Mouse (Mus musculus): Measurements from ENCODE around the gene Llph. TPM values are rescaled to one million over a fixed set of nuclear protein-coding genes. Genes with fewer than 3 reads are reported as not detected.
A peak's percentile ranks its signal among the peaks of the same experiment; 100 is the strongest.
"Not testable (repeated sequence)": the region's sequence is repeated elsewhere in the genome, so short reads cannot be mapped to it uniquely, and the experiment has no call there.

Gene Llph
- polyA plus RNA-seq, 1 experiment, result 4.0 TPM

DNA sequence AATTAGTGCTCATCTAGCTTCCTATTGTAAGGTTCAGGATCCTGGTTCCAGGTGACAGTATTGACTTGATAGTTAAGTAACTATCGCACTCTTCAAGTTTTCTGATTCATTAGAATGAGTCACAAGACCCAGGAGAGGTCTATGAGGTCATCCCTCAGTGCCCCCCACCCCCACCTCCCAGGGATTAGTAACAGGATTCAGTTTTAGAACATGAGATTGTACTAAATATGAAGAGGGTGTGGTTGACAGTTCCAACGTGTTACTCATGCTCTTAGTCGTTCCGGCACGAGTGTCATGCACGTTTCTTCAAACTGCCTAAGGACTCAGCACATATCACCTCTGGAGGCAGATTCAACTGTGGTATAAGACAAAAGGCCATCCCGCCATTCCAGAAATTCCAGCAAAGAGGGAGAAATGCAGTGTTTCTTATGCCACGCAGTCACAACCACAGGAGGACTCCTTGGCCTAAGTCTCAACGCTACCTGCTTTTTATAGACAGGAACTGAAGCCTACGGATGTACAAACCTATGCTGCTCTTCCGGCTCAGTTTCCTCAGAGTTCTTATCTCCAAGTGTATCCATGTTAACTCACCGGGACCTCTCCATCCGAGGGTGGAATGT is 22.2 kb upstream of the Llph start:
- H3K36me3 ChIP-seq (ENCODE audit: control insufficient read depth, insufficient read depth, low read length), result no peaks in the 10 kb centered on the region
- no peak overlapping the region for H3K4me3 ChIP-seq (ENCODE audit: control insufficient read depth, low read depth, low read length)
- TF ChIP-seq CTCF (IDR thresholded peaks at IDR 0.05; ENCODE audit: control insufficient read depth, insufficient read depth, insufficient replicate concordance, low read depth, low read length), result no peak
- no peak for TF ChIP-seq POLR2A (IDR thresholded peaks at IDR 0.05; ENCODE audit: control insufficient read depth, low read depth, low read length)
- H3K27me3 ChIP-seq (ENCODE audit: control insufficient read depth, insufficient read depth, low read length), result no peaks in the 10 kb centered on the region; the same call in 1 of the 2 replicates
- peaks cover 6% of the 10 kb centered on the region for H3K4me1 ChIP-seq (ENCODE audit: control insufficient read depth, insufficient read depth, low read length)
- no peak overlapping the region for H3K27ac ChIP-seq (ENCODE audit: control insufficient read depth, insufficient read depth, low read depth, low read length)

DNA sequence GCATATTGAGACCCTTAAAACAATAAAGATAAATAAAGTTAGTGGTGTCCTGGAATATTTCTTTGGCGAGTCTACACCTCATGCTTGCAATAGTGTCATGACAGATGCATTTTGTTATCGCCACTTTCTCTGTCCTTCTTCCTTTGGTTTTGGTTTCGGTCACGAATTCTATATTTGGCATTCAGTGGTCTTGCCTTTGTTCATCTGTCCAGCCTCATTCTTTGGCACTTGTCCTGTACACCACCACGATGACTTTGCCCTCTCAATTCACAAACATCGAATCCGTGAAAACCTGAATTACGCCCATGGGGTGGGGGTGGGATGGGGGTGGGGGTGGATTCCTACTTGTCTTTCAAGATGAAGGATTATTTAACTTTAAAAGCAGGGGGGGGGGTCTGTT is 18.9 kb upstream of the Llph start:
- Histone ChIP-seq H3K27me3 (ENCODE audit: control insufficient read depth, insufficient read depth, low read length) (no peaks in the 10 kb centered on the region), H3K4me1 (ENCODE audit: control insufficient read depth, insufficient read depth, low read length) (no peaks in the 10 kb centered on the region; the same call in 1 of the 2 replicates), H3K4me3 (ENCODE audit: control insufficient read depth, low read depth, low read length) (no peak overlapping the region), H3K27ac (ENCODE audit: control insufficient read depth, insufficient read depth, low read depth, low read length) (no peak overlapping the region), H3K36me3 (ENCODE audit: control insufficient read depth, insufficient read depth, low read length) (no peaks in the 10 kb centered on the region)
- no peak for TF ChIP-seq CTCF (IDR thresholded peaks at IDR 0.05; ENCODE audit: control insufficient read depth, insufficient read depth, insufficient replicate concordance, low read depth, low read length)

DNA sequence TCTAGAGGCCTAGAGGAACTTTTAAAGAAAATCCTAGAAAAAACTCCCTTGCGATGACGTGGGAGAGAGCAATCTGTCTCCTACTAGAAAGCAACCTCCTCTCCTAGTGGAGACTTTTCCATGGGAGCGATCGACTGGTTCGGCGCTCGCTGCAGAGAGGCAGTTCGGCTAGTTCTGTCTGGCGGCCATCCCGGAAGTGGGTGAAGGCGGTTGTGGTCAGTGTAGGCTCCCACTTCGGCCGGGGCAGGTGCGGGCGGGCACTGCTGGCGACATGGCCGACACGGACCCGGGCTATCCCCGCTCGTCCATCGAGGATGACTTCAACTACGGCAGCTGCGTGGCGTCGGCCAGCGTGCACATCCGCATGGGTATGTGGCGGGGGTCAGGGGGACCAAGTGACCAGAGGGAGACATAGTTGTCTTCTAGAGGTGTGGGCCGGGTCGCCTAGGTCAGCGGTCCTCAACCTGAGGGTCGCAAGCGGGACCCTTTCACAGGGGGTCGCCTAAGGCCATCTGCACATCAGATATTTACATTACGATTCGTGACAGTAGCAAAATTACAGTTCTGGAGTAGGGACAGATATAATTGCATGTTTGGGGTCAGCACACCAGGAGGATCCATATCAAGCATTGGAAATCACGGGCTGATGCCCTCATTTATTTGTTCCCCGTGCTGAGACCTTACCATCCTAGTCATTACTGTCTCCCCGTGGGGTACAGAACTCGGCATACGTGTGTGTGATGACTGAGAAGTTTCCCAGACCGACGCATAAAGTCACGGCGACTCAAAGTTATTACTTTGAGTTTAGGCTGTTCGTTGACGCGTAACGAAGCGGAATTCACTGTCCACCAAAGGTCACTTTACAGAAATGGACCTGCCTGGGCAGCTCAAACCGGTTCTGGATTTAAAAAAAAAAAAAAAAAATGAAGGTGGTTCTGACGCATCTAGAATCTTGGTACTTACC is 18.0 kb upstream of the Llph start:
- Histone ChIP-seq H3K4me3 (ENCODE audit: control insufficient read depth, low read depth, low read length) (peak overlapping the region; percentile 98), H3K36me3 (ENCODE audit: control insufficient read depth, insufficient read depth, low read length) (no peaks in the 10 kb centered on the region), H3K27me3 (ENCODE audit: control insufficient read depth, insufficient read depth, low read length) (no peaks in the 10 kb centered on the region), H3K27ac (ENCODE audit: control insufficient read depth, insufficient read depth, low read depth, low read length) (peak overlapping the region; percentile 84), H3K4me1 (ENCODE audit: control insufficient read depth, insufficient read depth, low read length) (no peaks in the 10 kb centered on the region; the same call in 1 of the 2 replicates)
- TF ChIP-seq POLR2A (IDR thresholded peaks at IDR 0.05; ENCODE audit: control insufficient read depth, low read depth, low read length), result peak; percentile 76
- TF ChIP-seq CTCF (IDR thresholded peaks at IDR 0.05; ENCODE audit: control insufficient read depth, insufficient read depth, insufficient replicate concordance, low read depth, low read length), result no peak

DNA sequence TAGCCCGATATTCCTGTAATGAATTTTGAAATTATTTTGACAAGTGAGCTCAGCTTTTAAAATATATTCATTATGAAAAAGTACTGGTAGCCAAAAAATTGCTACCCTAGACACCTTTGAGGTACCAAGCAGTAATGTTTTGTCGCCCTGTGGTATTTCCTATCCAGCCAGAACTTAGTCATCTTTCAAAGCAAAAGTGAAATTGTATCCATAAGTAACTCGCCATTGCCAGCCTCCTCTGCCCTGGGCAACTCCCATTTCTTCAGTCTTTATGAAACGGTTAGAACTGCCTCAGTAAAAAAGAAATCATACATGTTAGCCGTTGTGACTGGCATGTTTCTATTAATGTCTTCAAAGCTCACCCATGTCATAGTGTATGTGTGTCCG is 17.3 kb upstream of the Llph start:
- H3K4me1 ChIP-seq (ENCODE audit: control insufficient read depth, insufficient read depth, low read length), result no peaks in the 10 kb centered on the region; the same call in 1 of the 2 replicates
- H3K4me3 ChIP-seq (ENCODE audit: control insufficient read depth, low read depth, low read length), result no peak overlapping the region; the same call in 1 of the 2 replicates
- no peaks in the 10 kb centered on the region for H3K36me3 ChIP-seq (ENCODE audit: control insufficient read depth, insufficient read depth, low read length)
- TF ChIP-seq CTCF (IDR thresholded peaks at IDR 0.05; ENCODE audit: control insufficient read depth, insufficient read depth, insufficient replicate concordance, low read depth, low read length) (no peak), POLR2A (IDR thresholded peaks at IDR 0.05; ENCODE audit: control insufficient read depth, low read depth, low read length) (no peak)
- no peak overlapping the region for H3K27ac ChIP-seq (ENCODE audit: control insufficient read depth, insufficient read depth, low read depth, low read length)
- no peaks in the 10 kb centered on the region for H3K27me3 ChIP-seq (ENCODE audit: control insufficient read depth, insufficient read depth, low read length)

DNA sequence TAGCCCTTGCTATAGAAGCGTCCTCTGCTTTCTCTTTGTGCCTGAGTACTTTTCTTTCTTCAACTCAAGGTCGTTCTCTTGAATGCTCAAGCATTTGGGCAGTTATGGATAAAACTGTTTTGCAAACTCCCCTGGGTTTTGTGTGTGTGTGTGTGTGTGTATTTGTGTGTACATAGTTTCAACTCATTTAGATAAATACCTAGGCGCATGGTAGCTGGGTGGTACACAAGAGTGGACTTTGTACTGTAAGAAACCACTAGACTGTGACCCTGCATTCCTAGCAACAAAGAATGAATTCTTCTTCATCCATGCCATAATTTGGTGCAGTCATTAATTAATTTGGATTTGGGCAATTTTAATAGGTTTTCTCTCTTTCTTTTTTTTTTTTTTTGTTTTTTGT is 16.8 kb upstream of the Llph start:
- no peaks in the 10 kb centered on the region for H3K27me3 ChIP-seq (ENCODE audit: control insufficient read depth, insufficient read depth, low read length)
- H3K36me3 ChIP-seq (ENCODE audit: control insufficient read depth, insufficient read depth, low read length), result no peaks in the 10 kb centered on the region
- no peak for TF ChIP-seq CTCF (IDR thresholded peaks at IDR 0.05; ENCODE audit: control insufficient read depth, insufficient read depth, insufficient replicate concordance, low read depth, low read length)
- TF ChIP-seq POLR2A (IDR thresholded peaks at IDR 0.05; ENCODE audit: control insufficient read depth, low read depth, low read length), result no peak
- peak overlapping the region; percentile 8; the same call in 1 of the 2 replicates for H3K4me3 ChIP-seq (ENCODE audit: control insufficient read depth, low read depth, low read length)
- no peak overlapping the region for H3K27ac ChIP-seq (ENCODE audit: control insufficient read depth, insufficient read depth, low read depth, low read length)
- no peaks in the 10 kb centered on the region; the same call in 1 of the 2 replicates for H3K4me1 ChIP-seq (ENCODE audit: control insufficient read depth, insufficient read depth, low read length)

DNA sequence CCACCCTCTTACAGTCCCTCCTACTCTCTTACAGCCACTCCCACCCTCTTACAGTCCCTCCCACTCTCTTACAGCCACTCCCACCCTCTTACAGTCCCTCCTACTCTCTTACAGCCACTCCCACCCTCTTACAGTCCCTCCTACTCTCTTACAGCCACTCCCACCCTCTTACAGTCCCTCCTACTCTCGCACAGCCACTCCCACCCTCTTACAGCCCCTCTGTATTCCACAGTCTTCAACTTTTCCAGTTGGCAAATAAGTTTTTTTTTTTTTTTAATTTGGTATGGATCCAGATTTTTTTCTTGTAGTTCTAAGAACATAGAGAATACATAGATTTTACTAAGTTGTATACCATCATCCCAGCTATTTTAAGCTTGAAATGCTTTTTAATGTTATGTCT is 9.8 kb upstream of the Llph start:
- H3K4me3 ChIP-seq (ENCODE audit: control insufficient read depth, low read depth, low read length); H3K36me3 ChIP-seq (ENCODE audit: control insufficient read depth, insufficient read depth, low read length); H3K27ac ChIP-seq (ENCODE audit: control insufficient read depth, insufficient read depth, low read depth, low read length); H3K27me3 ChIP-seq (ENCODE audit: control insufficient read depth, insufficient read depth, low read length); H3K4me1 ChIP-seq (ENCODE audit: control insufficient read depth, insufficient read depth, low read length): not testable (repeated sequence)

DNA sequence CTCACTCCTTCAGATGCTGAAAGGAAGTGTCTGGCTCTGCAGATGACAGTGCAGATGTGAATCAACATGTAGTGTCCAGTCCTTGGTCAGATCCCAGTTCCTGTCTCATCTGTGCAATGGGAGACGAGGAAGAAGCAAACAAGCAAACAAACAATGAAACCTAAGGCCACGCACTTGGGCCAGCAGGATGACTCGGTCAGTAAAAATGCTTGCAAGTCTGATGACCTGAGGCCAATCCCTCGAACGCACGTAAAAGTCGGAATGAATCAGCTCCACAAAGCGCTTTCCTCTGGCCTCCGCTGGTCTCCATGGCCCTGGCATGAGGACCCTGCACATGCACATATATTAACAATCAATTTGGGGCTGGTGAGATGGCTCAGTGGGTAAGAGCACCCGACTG is 7.9 kb upstream of the Llph start:
- Histone ChIP-seq H3K4me1 (ENCODE audit: control insufficient read depth, insufficient read depth, low read length) (no peaks in the 10 kb centered on the region), H3K27ac (ENCODE audit: control insufficient read depth, insufficient read depth, low read depth, low read length) (no peak overlapping the region), H3K36me3 (ENCODE audit: control insufficient read depth, insufficient read depth, low read length) (no peaks in the 10 kb centered on the region; the same call in 1 of the 2 replicates), H3K27me3 (ENCODE audit: control insufficient read depth, insufficient read depth, low read length) (no peaks in the 10 kb centered on the region), H3K4me3 (ENCODE audit: control insufficient read depth, low read depth, low read length) (no peak overlapping the region)
- TF ChIP-seq CTCF (IDR thresholded peaks at IDR 0.05; ENCODE audit: control insufficient read depth, insufficient read depth, insufficient replicate concordance, low read depth, low read length) (no peak), POLR2A (IDR thresholded peaks at IDR 0.05; ENCODE audit: control insufficient read depth, low read depth, low read length) (no peak)

Data from testis, adult 2 months (tissue).